Mouse (Mus musculus): ENCODE data around the gene Zmynd15. TPM values are rescaled to one million over a fixed set of nuclear protein-coding genes. Genes with fewer than 3 reads are reported as not detected.

Gene Zmynd15
- not detected for polyA plus RNA-seq (2017; shearing (Covaris generic))

GRCm38 (mm10) chr11:70458688-70459600 lies at the start of gene Zmynd15:
Gene Zmynd15 (plus strand): TSS chr11:70459433.

GRCm38 (mm10) chr11:70409594-70410296 lies 49.5 kb upstream of the Zmynd15 start, which contains the start of gene Pelp1:
Gene Pelp1 (minus strand): TSS chr11:70410031.

DNA sequence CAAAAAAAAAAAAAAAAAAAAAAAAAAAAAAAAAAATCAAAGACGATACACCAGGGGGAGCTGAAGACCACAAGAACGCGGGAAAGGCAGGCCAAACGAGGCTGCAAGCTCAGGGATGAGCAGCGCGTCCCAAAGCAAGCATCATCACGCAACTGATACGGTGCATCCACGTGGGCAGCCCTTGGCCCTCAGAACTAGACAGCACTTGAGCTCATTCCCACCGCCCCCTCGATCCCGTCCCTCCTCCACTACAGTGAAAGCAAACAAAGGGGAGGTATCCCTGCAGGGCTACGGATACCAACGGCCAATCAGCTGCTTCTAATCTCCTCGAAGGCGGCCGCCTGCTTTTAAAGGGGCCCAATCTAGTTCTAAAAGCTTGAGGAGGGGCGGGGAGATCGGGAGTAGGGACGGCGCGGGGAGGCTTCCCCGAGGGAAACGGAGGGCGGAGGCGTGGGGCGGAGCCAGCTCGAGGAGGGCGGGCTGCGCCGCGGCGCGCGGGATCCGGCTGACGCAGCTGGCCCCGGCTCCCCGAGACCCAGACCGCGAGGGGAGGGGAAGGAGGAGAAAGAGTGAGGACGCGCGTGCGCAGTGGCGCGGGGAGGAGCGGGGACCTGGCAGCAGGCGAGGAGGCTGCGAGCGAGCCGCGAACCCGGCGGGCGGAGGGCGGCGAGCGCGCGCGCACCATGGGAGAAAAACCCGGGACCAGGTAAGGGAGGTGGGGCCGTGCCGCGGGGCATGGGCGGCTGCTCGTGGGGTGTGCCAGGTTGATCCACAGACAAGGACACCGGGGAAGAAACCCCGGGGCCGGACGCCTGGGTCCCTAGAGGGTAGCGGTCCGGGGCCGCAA lies 27.0 kb upstream of the Zmynd15 start, which contains the start of gene Arrb2:
TSS of gene Arrb2 (plus strand) at position 588 of the 847 bp plus-strand sequence.

GRCm38 (mm10) chr11:70451797-70452498 lies 7.3 kb upstream of the Zmynd15 start, which contains the start of gene Med11:
Gene Med11 (plus strand): TSS chr11:70451919.

DNA sequence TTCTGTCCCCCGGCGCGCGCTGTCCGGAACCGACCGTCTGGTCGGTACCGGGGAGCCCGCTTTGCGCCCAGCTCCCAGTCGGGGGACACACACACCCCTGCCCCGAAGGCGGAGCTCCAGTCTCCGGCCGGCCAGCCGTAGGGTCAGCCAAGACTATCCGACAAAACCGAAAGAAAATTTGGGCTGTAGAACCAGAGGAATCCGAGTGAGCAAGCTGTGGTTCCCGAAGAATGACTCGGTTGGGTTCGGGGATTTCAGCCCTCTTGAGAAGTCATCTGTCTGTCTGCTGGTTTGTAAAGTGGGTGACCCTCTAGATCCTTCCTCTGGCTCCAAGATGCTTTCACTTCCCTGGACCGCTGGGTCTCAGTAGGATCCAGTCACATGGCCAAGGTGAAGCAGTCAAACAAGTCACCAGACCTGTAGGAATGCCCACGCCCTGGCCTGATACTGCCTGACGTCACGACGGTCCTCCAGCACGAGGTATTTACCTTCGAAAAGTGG lies 418 bp downstream of the Zmynd15 start, which contains the start of gene Cxcl16:
TSS of gene Cxcl16 (minus strand) at position 384 of the 501 bp plus-strand sequence.

DNA sequence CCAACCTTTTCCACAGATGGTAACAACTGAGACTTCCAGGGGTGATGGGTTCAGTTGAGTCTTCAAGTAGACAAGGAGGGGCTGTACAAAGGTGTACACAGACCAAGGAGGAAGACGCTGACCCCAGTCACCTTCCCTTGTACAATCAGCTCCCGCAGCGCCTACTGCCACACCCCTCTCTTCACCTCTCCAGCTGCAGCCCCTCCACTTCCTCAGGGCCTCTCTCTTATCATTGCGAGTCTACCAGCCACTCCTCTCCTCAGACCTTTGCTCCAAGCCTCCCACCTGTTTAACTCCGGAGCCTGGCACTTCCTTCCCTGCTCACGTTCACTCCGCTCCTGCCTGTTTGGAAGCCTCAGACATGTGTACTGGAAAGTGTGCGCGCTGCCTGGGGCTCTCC lies 45.7 kb downstream of the Zmynd15 start, which contains the start of gene Tm4sf5:
TSS of gene Tm4sf5 (plus strand) at position 275 of the 400 bp plus-strand sequence.

GRCm38 (mm10) chr11:70514288-70514687 lies 55.1 kb downstream of the Zmynd15 start, which contains the start of gene Vmo1:
Gene Vmo1 (minus strand): TSS chr11:70514616.

Other genes with a start within 250 kb of the Zmynd15 start
- 1 to 10 TPM in 1 of 2 experiments, under 1 TPM in 1; 0.88 to 1.1 TPM for gene Slc16a11, start 246.7 kb upstream of the Zmynd15 start, polyA plus RNA-seq (2017; shearing (Covaris generic))
- 1 to 10 TPM; 3.3 to 4.7 TPM for gene Slc16a13, start 238.4 kb upstream of the Zmynd15 start, polyA plus RNA-seq (2017; shearing (Covaris generic))
- gene Bcl6b, start 229.6 kb upstream of the Zmynd15 start, polyA plus RNA-seq (2017; shearing (Covaris generic)): not detected
- 100 to 1,000 TPM; 154 to 165 TPM for gene 0610010K14Rik, start 221.5 kb upstream of the Zmynd15 start, polyA plus RNA-seq (2017; shearing (Covaris generic))
- gene Gm21988, start 219.6 kb upstream of the Zmynd15 start, polyA plus RNA-seq (2017; shearing (Covaris generic)): 10 to 100 TPM in 1 of 2 experiments, 1 to 10 TPM in 1; 5.8 to 10.3 TPM
- 100 to 1,000 TPM; 257 to 279 TPM for gene Rnasek, start 219.6 kb upstream of the Zmynd15 start, polyA plus RNA-seq (2017; shearing (Covaris generic))
- gene Alox12, start 204.1 kb upstream of the Zmynd15 start, polyA plus RNA-seq (2017; shearing (Covaris generic)): under 1 TPM; 0.10 to 0.33 TPM
- 1 to 10 TPM in 1 of 2 experiments, under 1 TPM in 1; 0.22 to 1.6 TPM for gene Alox12e, start 136.8 kb upstream of the Zmynd15 start, polyA plus RNA-seq (2017; shearing (Covaris generic))
- under 1 TPM; 0.24 to 0.53 TPM for gene Alox15, start 107.4 kb upstream of the Zmynd15 start, polyA plus RNA-seq (2017; shearing (Covaris generic))
- gene Pelp1, start 49.4 kb upstream of the Zmynd15 start, polyA plus RNA-seq (2017; shearing (Covaris generic)): 10 to 100 TPM; 11.5 to 13.4 TPM
- gene Arrb2, start 26.8 kb upstream of the Zmynd15 start, polyA plus RNA-seq (2017; shearing (Covaris generic)): 100 to 1,000 TPM; 249 to 281 TPM
- 10 to 100 TPM; 72.7 to 76.5 TPM for gene Med11, start 7.5 kb upstream of the Zmynd15 start, polyA plus RNA-seq (2017; shearing (Covaris generic))
- 1 to 10 TPM in 1 of 2 experiments, under 1 TPM in 1; 0.19 to 1.3 TPM for gene Cxcl16, start 551 bp downstream of the Zmynd15 start, polyA plus RNA-seq (2017; shearing (Covaris generic))
- 1 to 10 TPM; 2.2 to 2.9 TPM for gene Tm4sf5, start 45.8 kb downstream of the Zmynd15 start, polyA plus RNA-seq (2017; shearing (Covaris generic))
- gene Vmo1, start 55.2 kb downstream of the Zmynd15 start, polyA plus RNA-seq (2017; shearing (Covaris generic)): not detected
- not detected for gene Gltpd2, start 59.8 kb downstream of the Zmynd15 start, polyA plus RNA-seq (2017; shearing (Covaris generic))
- gene Psmb6, start 65.9 kb downstream of the Zmynd15 start, polyA plus RNA-seq (2017; shearing (Covaris generic)): 100 to 1,000 TPM; 312 to 326 TPM
- not detected for gene Gm40193, start 73.5 kb downstream of the Zmynd15 start, polyA plus RNA-seq (2017; shearing (Covaris generic))
- 10 to 100 TPM in 1 of 2 experiments, 1 to 10 TPM in 1; 6.9 to 10.1 TPM for gene Pld2, start 80.6 kb downstream of the Zmynd15 start, polyA plus RNA-seq (2017; shearing (Covaris generic))
- gene Mink1, start 103.4 kb downstream of the Zmynd15 start, polyA plus RNA-seq (2017; shearing (Covaris generic)): 10 to 100 TPM; 15.9 to 22.2 TPM
- gene 4930544D05Rik, start 156.4 kb downstream of the Zmynd15 start, polyA plus RNA-seq (2017; shearing (Covaris generic)): under 1 TPM; 0.20 to 0.78 TPM
- gene Chrne, start 159.8 kb downstream of the Zmynd15 start, polyA plus RNA-seq (2017; shearing (Covaris generic)): 1 to 10 TPM; 1.0 to 1.2 TPM
- under 1 TPM; 0.17 to 0.18 TPM for gene Gp1ba, start 179.7 kb downstream of the Zmynd15 start, polyA plus RNA-seq (2017; shearing (Covaris generic))
- 100 to 1,000 TPM; 350 to 474 TPM for gene Rnf167, start 187.8 kb downstream of the Zmynd15 start, polyA plus RNA-seq (2017; shearing (Covaris generic))
- gene Slc25a11, start 188.0 kb downstream of the Zmynd15 start, polyA plus RNA-seq (2017; shearing (Covaris generic)): 100 to 1,000 TPM; 164 to 182 TPM
- gene Pfn1, start 195.2 kb downstream of the Zmynd15 start, polyA plus RNA-seq (2017; shearing (Covaris generic)): 1,000 to 10,000 TPM; 4,492 to 4,564 TPM
- gene Eno3, start 197.8 kb downstream of the Zmynd15 start, polyA plus RNA-seq (2017; shearing (Covaris generic)): 10 to 100 TPM; 24.7 to 43.8 TPM
- 10 to 100 TPM; 75.8 to 87.1 TPM for gene Spag7, start 210.0 kb downstream of the Zmynd15 start, polyA plus RNA-seq (2017; shearing (Covaris generic))
- 10 to 100 TPM; 45.4 to 63.7 TPM for gene Camta2, start 228.7 kb downstream of the Zmynd15 start, polyA plus RNA-seq (2017; shearing (Covaris generic))
- gene Inca1, start 240.7 kb downstream of the Zmynd15 start, polyA plus RNA-seq (2017; shearing (Covaris generic)): 1 to 10 TPM in 1 of 2 experiments, not detected in 1; 1.4 TPM
- gene Kif1c, start 241.1 kb downstream of the Zmynd15 start, polyA plus RNA-seq (2017; shearing (Covaris generic)): 1 to 10 TPM; 1.4 to 2.1 TPM